9 mouse cellular contexts compared by ENCODE assay signal in the genomic region with DNA sequence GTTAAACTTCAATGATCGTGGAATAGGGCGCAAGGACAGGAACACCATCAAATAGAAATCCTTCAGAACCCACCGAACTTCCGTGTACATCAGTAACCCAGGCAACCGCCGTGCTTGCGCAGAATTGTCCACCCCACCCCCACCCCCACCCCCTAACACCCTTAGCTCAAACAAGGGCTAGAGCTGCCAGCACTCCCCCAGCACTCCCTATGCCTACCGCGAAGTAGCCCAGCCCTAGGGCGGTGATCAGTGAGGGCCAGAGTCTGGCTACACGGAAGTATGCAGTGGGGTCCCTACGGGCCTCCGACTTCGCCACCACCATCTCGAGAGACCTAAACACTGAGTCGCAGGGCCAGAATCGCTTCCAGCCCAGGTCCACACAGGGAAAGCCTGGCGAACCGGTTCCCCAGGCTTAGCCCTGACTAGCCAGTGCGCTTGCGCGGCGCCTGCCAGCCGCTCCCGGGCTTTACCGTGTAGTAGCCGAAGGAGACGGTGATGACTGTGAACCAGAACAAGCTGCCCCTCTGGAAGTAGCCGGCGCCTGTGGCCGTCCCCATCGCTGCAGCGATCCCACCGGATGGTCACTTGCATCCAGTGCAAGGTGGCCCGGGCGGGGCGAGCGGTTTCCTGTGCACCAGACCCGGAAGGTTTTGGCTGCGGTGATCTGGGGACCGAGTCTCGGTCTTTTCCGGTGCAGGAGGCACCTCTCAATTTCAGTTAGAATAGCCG. TPM values are rescaled to one million over a fixed set of nuclear protein-coding genes. Genes with fewer than 3 reads are reported as not detected.
A peak's percentile ranks its signal among the peaks of the same experiment; 100 is the strongest.
DNase-seq lines count a peak whose midpoint lies in the region; ATAC-seq and TF ChIP-seq lines count a peak whose summit lies in the region.
"Not testable (repeated sequence)": the region's sequence is repeated elsewhere in the genome, so short reads cannot be mapped to it uniquely, and the experiment has no call there.
"Had no signal": no experiment of that assay in that cellular context is flagged by ENCODE, and none has a peak within 500 bp of the region (broad histone marks: within the 10 kb centered on the region; RNA-seq: fewer than 3 reads in every experiment).

No protein-coding gene starts in this region.

- not testable (repeated sequence) for H3K4me2 ChIP-seq in embryonic facial prominence, embryonic 12.5 days (replicated peaks); forebrain, embryonic 15.5 days (replicated peaks); intestine, embryonic 15.5 days (replicated peaks); liver, embryonic 11.5 days; lung, postnatal 0 days (replicated peaks; ENCODE audit: low read depth, low read length); midbrain, postnatal 0 days (ENCODE audit: low read depth, low read length, poor library complexity, severe bottlenecking); stomach, embryonic 16.5 days (ENCODE audit: low read depth, low read length)

- ATAC-seq in embryonic facial prominence, embryonic 12.5 days (ENCODE audit: insufficient number of reproducible peaks, insufficient read depth, low FRiP score, low TSS enrichment) = peak; percentile 67; the same call in 1 of the 2 replicates
- peak; percentile 88 for ATAC-seq in forebrain, embryonic 15.5 days (replicated peaks)
- ATAC-seq in hematopoietic stem cell, adult 5-6 weeks (replicated peaks in 1 of 2; ENCODE audit: insufficient read depth in 1 of 2, low FRiP score in 2 of 2, low TSS enrichment in 1 of 2, low read depth in 1 of 2, poor library complexity in 2 of 2, severe bottlenecking in 2 of 2) = peak; percentile 73 to 78
- peak; percentile 96 for ATAC-seq in intestine, embryonic 15.5 days
- ATAC-seq in liver, embryonic 11.5 days (replicated peaks; ENCODE audit: low FRiP score) = peak; percentile 75
- peak; percentile 95 for ATAC-seq in lung, postnatal 0 days
- ATAC-seq in midbrain, postnatal 0 days (ENCODE audit: low FRiP score) = peak; percentile 89
- ATAC-seq in stomach, embryonic 16.5 days (ENCODE audit: insufficient read depth, low FRiP score) = peak; percentile 90

- not testable (repeated sequence) for TF ChIP-seq CTCF in lung, postnatal 0 days (IDR thresholded peaks at IDR 0.05); midbrain, postnatal 0 days (IDR thresholded peaks at IDR 0.05)

- no CpG with 5 or more reads among the region's 44 CpGs for WGBS in embryonic facial prominence, embryonic 12.5 days
- WGBS in forebrain, embryonic 15.5 days = no CpG with 5 or more reads among the region's 44 CpGs
- WGBS in intestine, embryonic 15.5 days = no CpG with 5 or more reads among the region's 44 CpGs
- no CpG with 5 or more reads among the region's 44 CpGs for WGBS in liver, embryonic 11.5 days
- WGBS in lung, postnatal 0 days = no CpG with 5 or more reads among the region's 44 CpGs
- no CpG with 5 or more reads among the region's 44 CpGs for WGBS in midbrain, postnatal 0 days
- no CpG with 5 or more reads among the region's 44 CpGs for WGBS in stomach, embryonic 16.5 days

- not testable (repeated sequence) for DNase-seq in liver, embryonic 11.5 days (ENCODE audit: low spot score); lung, postnatal 0 days (ENCODE audit: low spot score); midbrain, postnatal 0 days (ENCODE audit: low spot score)

- H3K4me3 ChIP-seq in embryonic facial prominence, embryonic 12.5 days; forebrain, embryonic 15.5 days; intestine, embryonic 15.5 days (replicated peaks); liver, embryonic 11.5 days (ENCODE audit: low read depth, low read length); lung, postnatal 0 days (ENCODE audit: low read depth, low read length); midbrain, postnatal 0 days (ENCODE audit: low read depth, low read length); stomach, embryonic 16.5 days (replicated peaks; ENCODE audit: low read length): not testable (repeated sequence)

- TF ChIP-seq EP300 in lung, postnatal 0 days (IDR thresholded peaks at IDR 0.05) = not testable (repeated sequence)

- H3K4me1 ChIP-seq in embryonic facial prominence, embryonic 12.5 days; forebrain, embryonic 15.5 days; intestine, embryonic 15.5 days (replicated peaks); liver, embryonic 11.5 days (replicated peaks; ENCODE audit: control insufficient read depth, insufficient read depth, low read length); lung, postnatal 0 days (ENCODE audit: insufficient read depth, low read depth, low read length); midbrain, postnatal 0 days (ENCODE audit: insufficient read depth, low read length); stomach, embryonic 16.5 days (ENCODE audit: control insufficient read depth, insufficient read depth, low read length): not testable (repeated sequence)

- H3K27me3 ChIP-seq in embryonic facial prominence, embryonic 12.5 days; forebrain, embryonic 15.5 days; intestine, embryonic 15.5 days (replicated peaks); liver, embryonic 11.5 days (replicated peaks; ENCODE audit: control insufficient read depth, insufficient read depth, low read length); lung, postnatal 0 days (replicated peaks; ENCODE audit: insufficient read depth, low read length); midbrain, postnatal 0 days (ENCODE audit: insufficient read depth, low read length); stomach, embryonic 16.5 days (ENCODE audit: control insufficient read depth, insufficient read depth, low read length): not testable (repeated sequence)

- H3K36me3 ChIP-seq in embryonic facial prominence, embryonic 12.5 days; forebrain, embryonic 15.5 days; intestine, embryonic 15.5 days; liver, embryonic 11.5 days (ENCODE audit: control insufficient read depth, insufficient read depth, low read length); lung, postnatal 0 days (ENCODE audit: insufficient read depth, low read length); midbrain, postnatal 0 days (ENCODE audit: insufficient read depth, low read length); stomach, embryonic 16.5 days (ENCODE audit: control insufficient read depth, insufficient read depth, low read length): not testable (repeated sequence)

- not testable (repeated sequence) for H3K27ac ChIP-seq in embryonic facial prominence, embryonic 12.5 days; forebrain, embryonic 15.5 days (replicated peaks); intestine, embryonic 15.5 days; liver, embryonic 11.5 days (ENCODE audit: low read depth, low read length); lung, postnatal 0 days (ENCODE audit: low read length); midbrain, postnatal 0 days (ENCODE audit: low read depth, low read length); stomach, embryonic 16.5 days (ENCODE audit: low read length)

- not testable (repeated sequence) for H3K9me3 ChIP-seq in embryonic facial prominence, embryonic 12.5 days; forebrain, embryonic 15.5 days; intestine, embryonic 15.5 days; liver, embryonic 11.5 days (ENCODE audit: control insufficient read depth, low read length); lung, postnatal 0 days (ENCODE audit: low read length); midbrain, postnatal 0 days (ENCODE audit: low read length); stomach, embryonic 16.5 days (replicated peaks; ENCODE audit: control insufficient read depth, low read length)

- not testable (repeated sequence) for H3K9ac ChIP-seq in embryonic facial prominence, embryonic 12.5 days; forebrain, embryonic 15.5 days (replicated peaks); intestine, embryonic 15.5 days; liver, embryonic 11.5 days (ENCODE audit: low read depth, low read length); lung, postnatal 0 days (replicated peaks; ENCODE audit: low read depth); midbrain, postnatal 0 days (replicated peaks; ENCODE audit: low read length, poor library complexity, severe bottlenecking); stomach, embryonic 16.5 days (ENCODE audit: low read length)

RNA-seq across cellular contexts. Expression of a gene that starts 0.5 kb away (rescaled TPM):
- 21.6 and 25.4 TPM in 2 replicates for polyA plus RNA-seq in embryonic facial prominence, embryonic 12.5 days (2016; fragmentation: Nextera tagmentation; extraction: Ambion mirVana)
- polyA plus RNA-seq in forebrain, embryonic 15.5 days (2015; fragmentation: Nextera tagmentation; extraction: Ambion mirVana) = 14.3 and 20.6 TPM in 2 replicates
- total RNA-seq in hematopoietic stem cell, adult 5-6 weeks (2017) = 15.4 and 18.9 TPM in 2 replicates
- 57.8 and 65.5 TPM in 2 replicates for polyA plus RNA-seq in intestine, embryonic 15.5 days (2015; fragmentation: Nextera tagmentation; extraction: Ambion mirVana)
- 25.9 and 30.3 TPM in 2 replicates for polyA plus RNA-seq in liver, embryonic 11.5 days (2014; fragmentation: Nextera tagmentation; extraction: Ambion mirVana)
- polyA plus RNA-seq in lung, postnatal 0 days (2015; fragmentation: Nextera tagmentation; extraction: Ambion mirVana) = 40.4 and 42.0 TPM in 2 replicates
- total RNA-seq in midbrain, postnatal 0 days (2014; rRNA removed) = 22.6 and 32.9 TPM in 2 replicates
- polyA plus RNA-seq in midbrain, postnatal 0 days (2015; fragmentation: Nextera tagmentation; extraction: Ambion mirVana) = 28.3 and 33.5 TPM in 2 replicates
- polyA plus RNA-seq in stomach, embryonic 16.5 days (2015; fragmentation: Nextera tagmentation; extraction: Ambion mirVana) = 51.4 and 77.4 TPM in 2 replicates

RNA-seq across cellular contexts. Expression of a gene that starts 24.1 kb away (rescaled TPM):
- polyA plus RNA-seq in embryonic facial prominence, embryonic 12.5 days (2016; fragmentation: Nextera tagmentation; extraction: Ambion mirVana) = 2.3 and 2.8 TPM in 2 replicates
- 6.7 and 7.7 TPM in 2 replicates for polyA plus RNA-seq in forebrain, embryonic 15.5 days (2015; fragmentation: Nextera tagmentation; extraction: Ambion mirVana)
- not detected in 2 replicates for total RNA-seq in hematopoietic stem cell, adult 5-6 weeks (2017)
- polyA plus RNA-seq in intestine, embryonic 15.5 days (2015; fragmentation: Nextera tagmentation; extraction: Ambion mirVana) = 21.9 and 31.3 TPM in 2 replicates
- 1.5 and 1.6 TPM in 2 replicates for polyA plus RNA-seq in liver, embryonic 11.5 days (2014; fragmentation: Nextera tagmentation; extraction: Ambion mirVana)
- 220 and 235 TPM in 2 replicates for polyA plus RNA-seq in lung, postnatal 0 days (2015; fragmentation: Nextera tagmentation; extraction: Ambion mirVana)
- total RNA-seq in midbrain, postnatal 0 days (2014; rRNA removed) = 8.3 and 8.7 TPM in 2 replicates
- polyA plus RNA-seq in midbrain, postnatal 0 days (2015; fragmentation: Nextera tagmentation; extraction: Ambion mirVana) = 12.0 and 12.2 TPM in 2 replicates
- polyA plus RNA-seq in stomach, embryonic 16.5 days (2015; fragmentation: Nextera tagmentation; extraction: Ambion mirVana) = 53.2 and 61.1 TPM in 2 replicates
- polyA plus RNA-seq: macrophage had no signal

RNA-seq across cellular contexts. Expression of a gene that starts 51.4 kb away (rescaled TPM):
- 1.9 and 3.1 TPM in 2 replicates for polyA plus RNA-seq in embryonic facial prominence, embryonic 12.5 days (2016; fragmentation: Nextera tagmentation; extraction: Ambion mirVana)
- 0.42 and 3.2 TPM in 2 replicates for polyA plus RNA-seq in forebrain, embryonic 15.5 days (2015; fragmentation: Nextera tagmentation; extraction: Ambion mirVana)
- total RNA-seq in hematopoietic stem cell, adult 5-6 weeks (2017) = not detected in 2 replicates
- 0.47 and 0.74 TPM in 2 replicates for polyA plus RNA-seq in intestine, embryonic 15.5 days (2015; fragmentation: Nextera tagmentation; extraction: Ambion mirVana)
- polyA plus RNA-seq in liver, embryonic 11.5 days (2014; fragmentation: Nextera tagmentation; extraction: Ambion mirVana) = 0.09 and 0.84 TPM in 2 replicates
- 0.21 TPM in 1 of 2 replicates, not detected in the other for polyA plus RNA-seq in lung, postnatal 0 days (2015; fragmentation: Nextera tagmentation; extraction: Ambion mirVana)
- total RNA-seq in midbrain, postnatal 0 days (2014; rRNA removed) = 0.66 and 2.5 TPM in 2 replicates
- 2.4 and 2.6 TPM in 2 replicates for polyA plus RNA-seq in midbrain, postnatal 0 days (2015; fragmentation: Nextera tagmentation; extraction: Ambion mirVana)
- polyA plus RNA-seq in stomach, embryonic 16.5 days (2015; fragmentation: Nextera tagmentation; extraction: Ambion mirVana) = 0.62 and 1.0 TPM in 2 replicates
- polyA plus RNA-seq: macrophage had no signal
